Mouse (Mus musculus): ENCODE data around the gene Ppara. TPM values are rescaled to one million over a fixed set of nuclear protein-coding genes. Genes with fewer than 3 reads are reported as not detected.
A peak's percentile ranks its signal among the peaks of the same experiment; 100 is the strongest.

The Ppara gene
- polyA plus RNA-seq, 1 experiment from 2014 or later = 0.78 TPM

DNA sequence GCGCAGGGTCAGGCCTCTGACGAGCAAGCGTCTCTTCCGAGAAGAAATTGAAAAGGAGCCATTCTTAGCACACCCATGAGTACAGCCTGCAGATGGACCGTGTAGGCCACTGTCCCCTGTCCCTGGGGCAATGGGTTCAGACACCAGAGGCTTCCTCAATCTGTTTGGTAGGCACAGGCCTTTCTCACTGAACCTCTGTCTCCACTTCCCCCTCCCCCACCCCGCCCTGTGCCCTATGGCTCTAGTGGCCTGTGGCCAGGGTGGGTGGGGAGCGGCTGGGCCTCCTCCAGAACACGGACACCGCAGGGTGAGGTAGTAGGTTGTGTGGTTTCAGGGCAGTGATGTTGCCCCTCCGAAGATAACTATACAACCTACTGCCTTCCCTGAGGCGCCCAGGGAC, 27.8 kb upstream of the Ppara start:
- Histone ChIP-seq H3K4me3 (no peak overlapping the region), H3K4me1 (0 out of 2 replicates have a peak, but pooled peaks cover 3% of the 10 kb centered on the region), H3K27ac (replicated peaks) (no peak overlapping the region), H3K9me3 (replicated peaks) (no peaks in the 10 kb centered on the region), H3K36me3 (no peaks in the 10 kb centered on the region), H3K27me3 (ENCODE audit: low read depth, poor library complexity, severe bottlenecking) (peaks cover 85% of the 10 kb centered on the region)
- no peak for DNase-seq (ENCODE audit: low spot score)
- 95% methylated on average over 11 of the region's 11 CpGs for WGBS

- no peak overlapping the region for H3K27ac ChIP-seq (replicated peaks)
- 0 out of 2 replicates have a peak, but pooled peaks cover 2% of the 10 kb centered on the region for H3K4me1 ChIP-seq
- no peaks in the 10 kb centered on the region for H3K9me3 ChIP-seq (replicated peaks)
- 86% methylated on average over 7 of the region's 7 CpGs for WGBS
- peaks cover 85% of the 10 kb centered on the region for H3K27me3 ChIP-seq (ENCODE audit: low read depth, poor library complexity, severe bottlenecking)
- no peak for DNase-seq (ENCODE audit: low spot score)
- no peaks in the 10 kb centered on the region for H3K36me3 ChIP-seq
- H3K4me3 ChIP-seq = no peak overlapping the region
Measured at GRCm38 (mm10) chr15:85707458-85708030, 27.2 kb upstream of the Ppara start.

DNA sequence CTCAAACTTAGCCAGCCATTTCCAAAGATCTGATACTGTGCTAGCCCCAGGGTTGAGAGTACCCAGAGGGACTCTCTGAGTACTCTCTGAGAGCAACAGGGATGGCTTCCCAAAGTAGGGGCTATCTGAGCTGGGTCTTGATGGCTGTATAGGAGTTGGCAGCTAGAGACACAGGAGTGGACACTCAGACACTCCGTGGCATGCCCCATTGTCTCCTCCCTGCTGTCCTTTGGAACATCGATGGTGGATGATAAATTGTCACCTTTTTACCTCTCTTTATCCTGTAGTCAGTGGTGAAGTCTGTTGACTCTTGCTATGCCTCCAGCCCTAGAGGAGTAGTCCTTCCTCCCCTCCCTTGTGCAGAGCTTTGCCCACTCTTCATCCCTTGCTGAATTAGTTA, 26.6 kb upstream of the Ppara start:
- WGBS = 89% methylated on average over 2 of the region's 2 CpGs
- peaks cover 82% of the 10 kb centered on the region for H3K27me3 ChIP-seq (ENCODE audit: low read depth, poor library complexity, severe bottlenecking)
- DNase-seq (ENCODE audit: low spot score) = no peak
- no peak overlapping the region for H3K4me3 ChIP-seq
- H3K9me3 ChIP-seq (replicated peaks) = no peaks in the 10 kb centered on the region
- H3K27ac ChIP-seq (replicated peaks) = no peak overlapping the region
- H3K4me1 ChIP-seq = no peaks in the 10 kb centered on the region
- no peaks in the 10 kb centered on the region for H3K36me3 ChIP-seq

DNA sequence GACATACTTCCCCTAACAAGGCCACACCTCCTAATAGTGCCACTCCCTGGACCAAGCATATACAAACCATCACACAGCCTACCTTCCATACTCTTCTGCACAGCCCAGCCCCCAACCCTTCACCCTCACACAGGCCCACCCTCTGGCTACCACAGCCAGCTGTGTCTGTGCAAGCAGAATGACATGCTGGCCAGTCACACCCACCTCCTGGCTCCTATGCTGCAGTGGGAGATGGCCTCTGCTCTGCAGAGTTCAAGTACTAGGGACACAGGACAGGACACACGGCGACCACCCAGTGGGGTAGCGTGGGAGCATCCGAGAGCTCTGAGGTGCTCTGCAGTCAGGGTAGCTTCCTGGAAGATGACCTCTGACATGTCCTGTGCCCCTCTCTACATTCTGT, 25.9 kb upstream of the Ppara start:
- Histone ChIP-seq H3K27me3 (ENCODE audit: low read depth, poor library complexity, severe bottlenecking) (peaks cover 79% of the 10 kb centered on the region), H3K4me1 (no peaks in the 10 kb centered on the region), H3K36me3 (no peaks in the 10 kb centered on the region), H3K27ac (replicated peaks) (no peak overlapping the region), H3K9me3 (replicated peaks) (no peaks in the 10 kb centered on the region), H3K4me3 (no peak overlapping the region)
- no peak for DNase-seq (ENCODE audit: low spot score)
- WGBS = 95% methylated on average over 4 of the region's 4 CpGs

DNA sequence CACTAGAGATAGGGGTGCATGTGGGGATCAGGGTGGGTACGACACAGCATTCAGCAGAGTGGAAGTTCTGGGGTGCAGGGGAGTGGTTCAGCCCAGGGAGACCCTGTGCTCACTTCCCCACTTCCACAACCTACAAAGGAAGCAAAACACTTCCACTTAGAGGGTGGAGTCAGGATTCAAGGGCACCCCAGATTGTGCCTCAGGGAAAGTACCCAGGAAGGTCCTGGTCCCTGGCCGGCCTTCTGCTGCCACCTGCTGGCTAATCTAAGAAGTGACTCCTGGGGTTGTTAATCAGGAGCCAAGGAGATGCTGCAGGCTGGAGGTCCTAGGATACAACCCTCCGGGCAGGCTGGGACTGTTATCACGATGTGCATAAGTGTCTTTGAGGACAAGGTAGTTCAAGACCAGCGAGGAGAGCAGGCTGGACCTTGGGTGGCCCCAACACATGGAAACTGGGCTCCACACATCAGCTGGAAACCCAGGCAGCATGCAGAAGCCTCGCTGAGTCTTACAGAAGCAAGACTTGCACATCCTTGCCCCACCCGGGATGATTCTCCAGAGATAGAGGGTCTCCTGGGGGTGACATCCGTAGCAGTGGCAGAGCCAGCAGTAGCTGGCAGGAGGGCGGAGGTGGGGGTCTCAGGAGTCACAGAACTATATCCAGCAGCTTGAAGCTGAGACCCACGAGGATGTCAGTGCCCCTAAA, 25.4 kb upstream of the Ppara start:
- WGBS = 40% methylated on average over 10 of the region's 10 CpGs
- H3K9me3 ChIP-seq (replicated peaks) = no peaks in the 10 kb centered on the region
- H3K27me3 ChIP-seq (ENCODE audit: low read depth, poor library complexity, severe bottlenecking) = peaks cover 73% of the 10 kb centered on the region
- no peaks in the 10 kb centered on the region for H3K36me3 ChIP-seq
- no peak overlapping the region for H3K27ac ChIP-seq (replicated peaks)
- no peaks in the 10 kb centered on the region for H3K4me1 ChIP-seq
- no peak overlapping the region for H3K4me3 ChIP-seq
- DNase-seq (ENCODE audit: low spot score) = peak; percentile 70

DNA sequence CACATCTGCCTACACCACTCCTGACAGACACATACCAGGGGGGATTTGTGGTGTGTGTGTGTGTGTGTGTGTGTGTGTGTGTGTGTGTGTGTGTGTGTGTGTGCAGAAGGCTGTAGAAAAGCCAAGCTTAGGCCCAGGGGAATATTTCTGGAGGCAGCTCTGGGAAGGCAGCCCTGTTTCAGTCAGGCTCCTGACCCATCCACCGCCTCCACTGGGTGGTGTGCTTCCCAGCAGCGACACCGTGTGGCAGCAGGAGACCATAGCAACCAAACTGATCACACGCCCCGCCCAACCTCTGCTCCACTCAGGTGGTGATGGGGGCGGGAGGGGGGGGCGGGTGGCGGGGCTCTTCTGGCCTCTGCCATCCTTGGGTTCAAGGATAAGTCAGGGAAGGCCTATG, 24.6 kb upstream of the Ppara start:
- peak; percentile 72 for DNase-seq (ENCODE audit: low spot score)
- no peak overlapping the region for H3K27ac ChIP-seq (replicated peaks)
- H3K4me1 ChIP-seq = no peaks in the 10 kb centered on the region
- H3K27me3 ChIP-seq (ENCODE audit: low read depth, poor library complexity, severe bottlenecking) = peaks cover 69% of the 10 kb centered on the region
- H3K9me3 ChIP-seq (replicated peaks) = no peaks in the 10 kb centered on the region
- no peak overlapping the region for H3K4me3 ChIP-seq
- 0% methylated on average over 8 of the region's 8 CpGs for WGBS
- H3K36me3 ChIP-seq = no peaks in the 10 kb centered on the region

DNA sequence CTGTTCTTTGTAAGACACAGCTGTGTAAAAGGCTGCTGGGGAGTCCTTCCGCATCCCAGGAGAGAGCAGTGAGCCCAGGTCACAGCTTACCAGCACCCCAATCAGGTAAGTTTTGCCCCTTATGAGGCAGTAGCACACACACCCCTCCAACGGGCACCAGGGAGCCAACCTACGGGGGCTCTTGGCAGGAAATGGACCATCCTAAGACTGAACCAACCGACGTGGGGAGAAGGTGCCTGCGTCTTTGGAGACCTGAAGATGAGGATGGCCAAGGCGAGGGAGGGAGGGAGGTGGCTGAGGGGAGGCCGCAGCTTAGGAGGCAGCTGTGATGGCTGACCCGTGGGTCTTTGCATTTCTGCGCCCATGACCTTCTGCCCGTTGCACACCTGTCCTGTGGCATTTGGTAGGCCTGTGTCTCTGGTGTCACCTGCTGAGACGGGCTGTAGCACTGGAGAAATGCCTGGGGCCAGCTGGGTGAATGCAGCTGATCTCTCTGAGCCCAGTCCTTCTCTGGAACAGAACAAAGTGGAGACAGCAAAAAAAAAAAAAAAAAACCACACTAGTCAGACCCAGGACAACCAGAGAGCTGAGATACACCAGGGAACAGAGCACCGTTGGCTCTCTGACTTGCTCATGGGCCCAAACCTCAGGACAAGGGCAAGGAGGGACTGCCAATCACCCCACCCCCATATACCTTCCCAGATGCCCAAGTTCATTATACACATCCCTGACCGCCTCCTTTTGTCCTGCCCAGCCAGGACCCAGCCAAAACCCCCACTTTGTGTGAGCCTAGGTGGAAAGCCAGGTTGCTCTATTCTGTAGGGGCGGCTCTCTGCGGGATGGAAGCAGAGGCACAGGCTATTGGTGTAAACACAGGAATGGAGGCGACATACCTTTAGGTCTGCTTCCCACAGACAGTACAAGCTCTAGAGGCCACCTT, 23.9 kb upstream of the Ppara start:
- Histone ChIP-seq H3K27ac (replicated peaks) (no peak overlapping the region), H3K4me1 (no peaks in the 10 kb centered on the region), H3K27me3 (ENCODE audit: low read depth, poor library complexity, severe bottlenecking) (peaks cover 63% of the 10 kb centered on the region), H3K36me3 (no peaks in the 10 kb centered on the region), H3K4me3 (no peak overlapping the region), H3K9me3 (replicated peaks) (no peaks in the 10 kb centered on the region)
- no peak for DNase-seq (ENCODE audit: low spot score)
- WGBS = 73% methylated on average over 17 of the region's 17 CpGs

- DNase-seq (ENCODE audit: low spot score) = peak; percentile 43
- 42% methylated on average over 5 of the region's 5 CpGs for WGBS
- Histone ChIP-seq H3K4me1 (no peaks in the 10 kb centered on the region), H3K36me3 (no peaks in the 10 kb centered on the region), H3K27ac (replicated peaks) (no peak overlapping the region), H3K9me3 (replicated peaks) (no peaks in the 10 kb centered on the region), H3K27me3 (ENCODE audit: low read depth, poor library complexity, severe bottlenecking) (peaks cover 62% of the 10 kb centered on the region), H3K4me3 (no peak overlapping the region)
Measured at GRCm38 (mm10) chr15:85712565-85713168, 22.1 kb upstream of the Ppara start.

- Histone ChIP-seq H3K36me3 (no peaks in the 10 kb centered on the region), H3K9me3 (replicated peaks) (no peaks in the 10 kb centered on the region), H3K27ac (replicated peaks) (no peak overlapping the region), H3K4me1 (no peaks in the 10 kb centered on the region), H3K27me3 (ENCODE audit: low read depth, poor library complexity, severe bottlenecking) (peaks cover 55% of the 10 kb centered on the region), H3K4me3 (no peak overlapping the region)
- DNase-seq (ENCODE audit: low spot score) = no peak
- WGBS = 88% methylated on average over 9 of the region's 9 CpGs
Measured at GRCm38 (mm10) chr15:85713417-85713816, 21.4 kb upstream of the Ppara start.

- 85% methylated on average over 3 of the region's 3 CpGs for WGBS
- no peaks in the 10 kb centered on the region for H3K9me3 ChIP-seq (replicated peaks)
- no peaks in the 10 kb centered on the region for H3K36me3 ChIP-seq
- H3K27me3 ChIP-seq (ENCODE audit: low read depth, poor library complexity, severe bottlenecking) = peaks cover 42% of the 10 kb centered on the region
- DNase-seq (ENCODE audit: low spot score) = no peak
- H3K4me3 ChIP-seq = no peak overlapping the region
- H3K4me1 ChIP-seq = no peaks in the 10 kb centered on the region
- H3K27ac ChIP-seq (replicated peaks) = no peak overlapping the region
Measured at GRCm38 (mm10) chr15:85715059-85715458, 19.7 kb upstream of the Ppara start.

- H3K4me1 ChIP-seq = no peaks in the 10 kb centered on the region
- 12% methylated on average over 7 of the region's 7 CpGs for WGBS
- H3K36me3 ChIP-seq = no peaks in the 10 kb centered on the region
- H3K27ac ChIP-seq (replicated peaks) = no peak overlapping the region
- H3K9me3 ChIP-seq (replicated peaks) = no peaks in the 10 kb centered on the region
- DNase-seq (ENCODE audit: low spot score) = peak; percentile 80
- no peak overlapping the region for H3K4me3 ChIP-seq
- H3K27me3 ChIP-seq (ENCODE audit: low read depth, poor library complexity, severe bottlenecking) = peaks cover 34% of the 10 kb centered on the region
Measured at GRCm38 (mm10) chr15:85716045-85716444, 18.7 kb upstream of the Ppara start.

- Histone ChIP-seq H3K9me3 (replicated peaks) (no peaks in the 10 kb centered on the region), H3K27me3 (ENCODE audit: low read depth, poor library complexity, severe bottlenecking) (peaks cover 32% of the 10 kb centered on the region), H3K4me3 (no peak overlapping the region), H3K27ac (replicated peaks) (no peak overlapping the region), H3K4me1 (no peaks in the 10 kb centered on the region), H3K36me3 (no peaks in the 10 kb centered on the region)
- 82% methylated on average over 5 of the region's 5 CpGs for WGBS
- no peak for DNase-seq (ENCODE audit: low spot score)
Measured at GRCm38 (mm10) chr15:85716591-85716990, 18.2 kb upstream of the Ppara start.
